Mouse (Mus musculus): ENCODE results near the gene Dclk1. TPM values are rescaled to one million over a fixed set of nuclear protein-coding genes. Genes with fewer than 3 reads are reported as not detected.

Gene Dclk1
- total RNA-seq, 2 experiments from 2014 or later = 528 to 532 TPM

- DNase-seq (ENCODE audit: low spot score in 2 of 2) = no peak
These were observed 253.1 kb downstream of the Dclk1 start for GRCm38 (mm10) chr3:55495231-55495630.

GRCm38 (mm10) chr3:55495866-55496265, 253.7 kb downstream of the Dclk1 start:
- no peak for DNase-seq (ENCODE audit: low spot score in 2 of 2)

DNA sequence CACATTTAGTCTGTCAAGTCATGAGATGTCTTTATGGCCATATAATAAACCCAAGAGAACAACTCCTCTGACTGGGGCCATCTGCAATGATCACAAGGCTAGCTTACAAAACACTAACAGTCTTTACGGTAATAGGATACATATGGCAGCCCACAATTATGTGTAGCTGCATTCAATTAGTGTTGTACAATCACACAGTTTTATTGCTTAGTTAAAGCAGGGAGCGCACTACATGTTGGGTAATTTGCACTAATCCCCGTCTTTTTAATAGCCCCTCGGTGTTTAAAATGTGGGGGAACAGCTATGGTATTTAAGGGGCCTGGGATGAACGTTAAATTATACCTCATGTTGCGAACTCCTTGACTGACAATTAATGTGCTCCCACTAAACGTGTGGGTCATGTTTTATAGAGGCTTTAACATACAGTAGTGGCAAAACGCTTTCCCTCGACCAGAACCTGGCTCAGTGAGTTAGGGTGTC, 254.3 kb downstream of the Dclk1 start:
- no peak for DNase-seq (ENCODE audit: low spot score in 2 of 2)

DNA sequence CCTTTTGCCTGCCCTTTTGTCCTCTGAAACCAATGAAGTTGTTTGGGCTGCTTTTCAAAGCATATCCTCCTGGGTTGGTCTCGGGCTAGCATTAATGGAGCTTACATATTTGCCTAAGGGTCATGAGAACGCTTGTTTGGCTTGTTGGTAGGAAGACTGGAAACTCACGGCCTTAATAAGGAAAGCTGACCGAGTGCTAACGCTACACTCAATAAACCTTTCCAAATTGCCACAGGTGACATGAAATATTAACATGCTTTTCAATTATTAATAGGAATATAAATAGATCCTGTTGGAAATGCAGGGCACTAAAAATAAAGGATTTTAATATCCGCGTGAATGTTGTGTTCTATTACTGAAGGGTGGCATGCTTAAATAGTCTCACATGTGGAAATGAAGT, 257.1 kb downstream of the Dclk1 start:
- no peak for DNase-seq (ENCODE audit: low spot score in 2 of 2)

GRCm38 (mm10) chr3:55510198-55510597, 268.0 kb downstream of the Dclk1 start:
- no peak for DNase-seq (ENCODE audit: low spot score in 2 of 2)

- peak in 1 of 2 experiments; percentile 82 for DNase-seq (ENCODE audit: low spot score in 2 of 2)
These were observed 269.5 kb downstream of the Dclk1 start for GRCm38 (mm10) chr3:55511658-55512057.

DNA sequence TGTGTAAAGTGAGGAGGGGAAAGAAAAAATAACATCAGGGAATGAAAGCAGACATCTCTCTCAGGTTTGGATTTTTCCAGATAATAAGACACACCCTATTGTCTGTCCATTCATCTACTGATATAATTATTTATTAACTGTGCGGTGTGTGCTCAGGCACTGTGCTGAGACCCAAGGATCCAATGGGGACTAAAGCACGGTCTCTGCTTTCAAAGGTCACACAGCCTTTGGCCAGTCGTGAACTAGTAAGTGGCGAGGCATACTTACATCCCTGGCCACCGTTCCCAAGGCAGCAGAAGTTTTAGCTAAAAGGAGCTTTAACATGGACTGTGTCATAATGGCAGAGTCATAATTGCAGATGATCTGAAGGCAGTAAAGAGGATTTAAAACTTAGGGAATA, 273.8 kb downstream of the Dclk1 start:
- no peak for DNase-seq (ENCODE audit: low spot score in 2 of 2)

GRCm38 (mm10) chr3:55517454-55518014, 275.4 kb downstream of the Dclk1 start:
- DNase-seq (ENCODE audit: low spot score in 2 of 2) = no peak

DNA sequence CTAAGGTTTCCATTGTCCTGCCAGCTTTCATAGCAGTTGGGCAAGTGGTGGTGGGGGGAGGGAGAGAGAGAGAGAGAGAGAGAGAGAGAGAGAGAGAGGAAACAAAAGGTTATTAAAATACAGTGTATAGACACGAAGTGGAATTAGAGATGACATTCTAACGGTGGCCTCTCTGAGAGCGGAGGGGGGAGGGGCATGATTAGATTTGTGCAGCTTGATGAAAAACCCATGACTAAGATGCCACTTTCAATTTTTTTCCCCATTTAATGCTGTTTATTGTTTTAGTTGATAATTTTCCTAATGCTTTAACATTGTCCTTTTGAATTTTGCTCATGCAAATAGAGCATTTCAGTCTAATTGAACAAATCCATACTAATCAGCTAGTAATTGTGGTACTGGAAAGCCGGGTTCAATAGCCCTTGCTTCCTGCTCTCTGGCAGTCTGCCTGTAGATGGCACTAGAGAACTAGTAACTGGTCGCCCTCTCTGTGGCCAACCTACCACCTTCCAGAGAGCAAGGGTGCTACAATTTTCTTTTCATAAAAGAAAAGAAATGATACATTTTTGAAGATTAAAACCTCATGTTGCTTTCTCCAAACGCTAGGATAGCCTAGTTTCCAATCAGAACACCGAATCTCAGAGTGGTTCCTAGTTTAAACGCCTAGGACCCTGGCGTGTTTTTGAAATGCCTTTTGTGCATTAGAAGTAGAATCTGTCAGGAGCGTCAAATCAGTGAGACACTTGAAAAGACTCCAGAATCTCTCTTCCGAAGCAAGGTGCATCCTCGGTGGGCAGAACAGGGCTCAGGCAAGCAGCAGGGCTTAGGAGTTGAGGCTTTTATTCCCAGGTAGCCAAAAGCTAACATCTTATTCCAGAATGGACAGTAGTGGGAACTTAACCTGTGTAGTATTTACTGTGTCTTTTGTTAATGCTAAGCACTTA, 278.3 kb downstream of the Dclk1 start:
- DNase-seq (ENCODE audit: low spot score in 2 of 2) = peak in 1 of 2 experiments; percentile 86

GRCm38 (mm10) chr3:55521776-55522175, 279.6 kb downstream of the Dclk1 start:
- peak in 1 of 2 experiments; percentile 80 for DNase-seq (ENCODE audit: low spot score in 2 of 2)

- no peak for DNase-seq (ENCODE audit: low spot score in 2 of 2)
These were observed 281.1 kb downstream of the Dclk1 start for GRCm38 (mm10) chr3:55523224-55523623.

DNA sequence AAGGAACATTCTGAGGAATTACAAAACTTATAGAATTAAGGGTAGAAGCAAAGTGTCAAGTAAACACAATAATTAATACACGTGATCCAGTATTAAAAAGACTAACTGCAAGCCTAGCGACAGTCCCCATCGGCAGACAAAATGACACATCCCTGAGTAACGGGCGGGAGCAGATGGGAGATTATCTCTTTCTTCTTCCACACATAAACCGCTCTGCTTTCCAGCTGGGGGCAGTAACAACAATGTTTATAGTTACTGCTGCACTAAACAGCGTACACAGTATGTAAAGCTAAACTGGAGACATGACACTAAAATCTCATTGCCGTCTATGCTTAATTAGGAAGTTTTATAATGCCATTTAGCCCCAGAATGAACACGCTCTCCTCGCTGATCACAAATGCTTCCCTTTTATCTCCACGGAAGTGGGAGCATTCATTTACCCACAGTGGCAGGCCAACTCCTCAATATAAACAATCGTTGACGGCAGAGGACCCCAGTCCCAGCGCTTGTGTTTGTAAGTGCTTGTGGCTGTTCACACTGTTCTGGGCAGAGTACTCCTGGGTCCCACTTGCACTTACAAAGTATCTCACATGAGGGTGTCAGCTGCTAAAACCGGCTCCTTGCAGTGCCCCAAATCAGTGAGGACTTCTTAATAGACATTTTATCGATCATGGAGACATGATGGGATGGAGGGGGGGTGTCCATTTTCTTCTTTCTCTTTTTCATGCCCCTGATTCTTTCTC, 281.7 kb downstream of the Dclk1 start:
- DNase-seq (ENCODE audit: low spot score in 2 of 2) = peak in 1 of 2 experiments; percentile 63

- no peak for DNase-seq (ENCODE audit: low spot score in 2 of 2)
These were observed 282.5 kb downstream of the Dclk1 start for GRCm38 (mm10) chr3:55524491-55525195.

DNA sequence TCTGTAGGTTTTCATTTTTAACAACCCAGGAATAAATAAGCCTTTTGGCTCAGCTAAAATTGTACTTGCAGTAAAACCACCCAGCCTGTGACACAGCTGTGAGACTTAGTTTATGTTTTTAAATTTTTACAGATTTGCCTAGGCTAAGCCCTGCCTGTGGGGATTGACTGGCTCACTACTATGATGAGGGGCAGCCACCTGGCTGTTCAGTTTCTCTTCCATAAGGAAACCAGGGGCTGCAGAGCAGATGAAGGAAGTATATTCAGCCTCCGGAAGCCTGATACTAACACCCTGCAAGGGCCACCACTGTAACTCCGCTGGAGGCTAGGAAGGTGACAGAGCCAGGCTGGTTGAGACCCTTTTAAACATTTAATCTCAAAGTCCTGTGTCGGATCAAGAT, 284.3 kb downstream of the Dclk1 start:
- no peak for DNase-seq (ENCODE audit: low spot score in 2 of 2)

- no peak for DNase-seq (ENCODE audit: low spot score in 2 of 2)
These were observed 285.4 kb downstream of the Dclk1 start for GRCm38 (mm10) chr3:55527566-55527965.

DNA sequence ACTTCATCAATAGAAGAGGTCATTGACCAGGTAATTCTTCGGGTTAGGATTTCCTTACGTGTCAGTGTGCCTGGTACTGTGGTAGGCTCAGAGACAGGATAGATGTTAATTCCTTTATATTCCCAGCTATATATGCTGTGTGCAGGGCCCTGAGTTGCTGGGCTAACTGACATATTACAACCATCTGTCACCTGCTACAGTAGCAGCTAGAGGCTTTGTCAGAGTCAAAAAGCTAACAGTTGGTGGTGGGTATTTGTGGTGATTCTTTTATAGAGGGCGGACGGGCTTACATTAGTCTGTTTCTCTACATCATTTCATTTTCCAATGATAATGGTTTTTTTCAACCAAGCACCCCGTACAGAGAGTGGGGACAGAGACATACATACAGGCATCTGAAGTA, 285.8 kb downstream of the Dclk1 start:
- DNase-seq (ENCODE audit: low spot score in 2 of 2) = no peak

GRCm38 (mm10) chr3:55529414-55529813, 287.2 kb downstream of the Dclk1 start:
- DNase-seq (ENCODE audit: low spot score in 2 of 2) = no peak

DNA sequence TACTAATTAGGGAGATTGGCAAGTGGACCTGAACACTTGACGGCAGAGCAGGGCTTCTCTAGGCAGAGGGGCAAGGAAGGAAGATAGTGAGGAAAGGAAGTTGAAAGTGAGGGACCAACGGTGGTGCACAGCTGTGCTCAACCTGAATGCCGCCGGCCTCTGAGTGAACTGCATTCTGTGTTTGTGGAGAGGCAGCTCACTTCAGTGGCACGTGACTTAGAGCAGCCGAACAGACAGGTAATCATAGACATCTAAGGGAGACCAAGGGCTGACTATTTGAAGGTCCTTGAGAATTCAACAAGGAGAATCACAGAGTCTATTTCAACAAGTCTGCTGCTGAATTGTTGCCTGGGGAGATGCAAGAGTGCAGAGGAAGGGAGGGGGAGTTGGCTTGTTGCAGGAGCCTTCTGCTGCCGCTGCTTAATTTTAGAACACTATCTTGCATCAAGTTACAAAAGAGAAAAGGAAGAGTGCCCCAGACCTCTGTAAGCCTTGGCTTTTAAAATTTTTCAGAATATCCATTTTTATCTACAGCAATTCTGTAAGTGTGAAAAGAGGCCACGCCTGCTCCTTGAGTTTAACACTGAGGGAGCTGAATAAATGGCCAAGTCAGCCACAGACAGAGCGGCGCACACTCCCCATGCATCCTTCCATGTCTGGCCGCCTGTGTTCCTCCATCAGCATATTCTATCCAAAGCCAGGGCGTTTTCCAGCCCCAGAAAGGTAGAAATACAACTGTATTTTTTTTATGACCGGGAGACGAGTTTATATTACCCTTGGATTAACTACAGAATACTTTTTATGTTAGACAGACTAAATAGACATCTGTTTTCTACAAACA, 289.3 kb downstream of the Dclk1 start:
- DNase-seq (ENCODE audit: low spot score in 2 of 2) = peak in 1 of 2 experiments; percentile 58

- DNase-seq (ENCODE audit: low spot score in 2 of 2) = peak in 1 of 2 experiments; percentile 19
These were observed 290.2 kb downstream of the Dclk1 start for GRCm38 (mm10) chr3:55532175-55532973.

All from layer of hippocampus, adult 18-20 months (tissue).